Mouse (Mus musculus) midbrain, postnatal 0 days (tissue): Measurements from ENCODE around the gene Rps24. TPM values are rescaled to one million over a fixed set of nuclear protein-coding genes. Genes with fewer than 3 reads are reported as not detected.
"Not testable (repeated sequence)": the region's sequence is repeated elsewhere in the genome, so short reads cannot be mapped to it uniquely, and the experiment has no call there.

Experiments
- ATAC-seq: fragments of 200-750 bp; cut with Nextera tagmentation; 2 replicates; pipeline ENCODE4 v1.8.0; 2017; ENCODE audit warnings: moderate number of reproducible peaks, mild to moderate bottlenecking, moderate TSS enrichment, moderate library complexity; ENCODE audit not compliant: low FRiP score
- DNase-seq: peaks from one replicate; pipeline ENCODE4 v3.0.0-alpha.2; 2015; ENCODE audit warnings: low spot score
- H3K27ac ChIP-seq: fragments of 300-500 bp; sonication (generic); 2 replicates; pipeline ENCODE4 v1.5.1; 2014; ENCODE audit warnings: low read depth, mild to moderate bottlenecking, low read length, mixed read lengths
- H3K27me3 ChIP-seq: fragments of 300-500 bp; sonication (generic); 2 replicates; pipeline ENCODE4 v1.6.1; 2014; ENCODE audit warnings: low read length, control low read depth, mixed read lengths; ENCODE audit not compliant: insufficient read depth
- H3K36me3 ChIP-seq: fragments of 300-500 bp; sonication (generic); 2 replicates; pipeline ENCODE4 v1.6.1; 2014; ENCODE audit warnings: low read length, control low read depth, mixed read lengths; ENCODE audit not compliant: insufficient read depth
- H3K4me1 ChIP-seq: fragments of 300-500 bp; sonication (generic); 2 replicates; pipeline ENCODE4 v1.6.1; 2014; ENCODE audit warnings: mild to moderate bottlenecking, control low read depth, antibody characterized with exemption, low read length, mixed read lengths; ENCODE audit not compliant: insufficient read depth
- H3K4me2 ChIP-seq: fragments of 300-500 bp; sonication (generic); 2 replicates; pipeline ENCODE4 v1.6.1; 2014; ENCODE audit warnings: low read depth, mild to moderate bottlenecking, low read length, mixed read lengths; ENCODE audit not compliant: poor library complexity, severe bottlenecking
- H3K4me3 ChIP-seq: fragments of 300-500 bp; sonication (generic); 2 replicates; pipeline ENCODE4 v1.5.1; 2014; ENCODE audit warnings: low read depth, mild to moderate bottlenecking, low read length, moderate library complexity
- H3K9ac ChIP-seq: fragments of 300-500 bp; sonication (generic); replicated peaks from 2 replicates; pipeline ENCODE4 v1.6.1; 2014; ENCODE audit warnings: mild to moderate bottlenecking, low read length, moderate library complexity, mixed read lengths; ENCODE audit not compliant: poor library complexity, severe bottlenecking
- H3K9me3 ChIP-seq: fragments of 300-500 bp; sonication (generic); 2 replicates; pipeline ENCODE4 v1.6.1; 2016; ENCODE audit warnings: low read length, control low read depth
- CTCF ChIP-seq: IDR thresholded peaks from 2 replicates; pipeline ENCODE4 v1.5.1; 2016; ENCODE audit warnings: antibody characterized with exemption, mild to moderate bottlenecking
- WGBS: fragments of 180-500 bp; shearing (Covaris S2); extraction: QIAGEN DNeasy Blood & Tissue Kit; methylation state at CpG from one replicate; pipeline ENCODE4 v1.1.7; 2014; 5-methylcytosine and 5-hydroxymethylcytosine counted together
- polyA plus RNA-seq: library from polyadenylated mRNA; unstranded; fragments of >200 nt; fragmentation: Nextera tagmentation; extraction: Ambion mirVana; gene quantifications from 2 replicates; pipeline ENCODE4 v1.2.1, GENCODE M21; 2015
- total RNA-seq: library from RNA; depleted of rRNA; stranded (reverse); fragments of >200 nt; gene quantifications from 2 replicates; pipeline ENCODE4 v1.2.3, GENCODE M21; 2014; rRNA removed

The Rps24 gene
- total RNA-seq: 1,066 and 1,223 TPM in 2 replicates
- 799 and 839 TPM in 2 replicates for polyA plus RNA-seq

GRCm38 (mm10) chr14:24486773-24487227, at the start of gene Rps24, which contains the start of gene Polr3a:
Gene Rps24 (plus strand): TSS chr14:24487125.
Gene Polr3a (minus strand): TSS chr14:24487058.
- DNase-seq (peak; percentile 97), ATAC-seq (peak; percentile 72)
- TF ChIP-seq CTCF: peak; percentile 94
- peaks cover 22% of the 10 kb centered on the region for H3K36me3 ChIP-seq
- H3K9me3 ChIP-seq: no peaks in the 10 kb centered on the region
- under 1% methylated on average over 30 of the region's 30 CpGs for WGBS
- peak within 1 kb of the TSS; percentile 73 for H3K4me2 ChIP-seq
- H3K27ac ChIP-seq: peak within 1 kb of the TSS; percentile 27
- peaks cover 4% of the 10 kb centered on the region; the same call in 1 of the 2 replicates for H3K4me1 ChIP-seq
- peak within 1 kb of the TSS; percentile 59 for H3K9ac ChIP-seq
- no peaks in the 10 kb centered on the region for H3K27me3 ChIP-seq
- peak within 1 kb of the TSS; percentile 64 for H3K4me3 ChIP-seq

- H3K4me3 ChIP-seq, H3K4me1 ChIP-seq, ATAC-seq, H3K27me3 ChIP-seq, DNase-seq, H3K4me2 ChIP-seq, H3K27ac ChIP-seq, H3K9me3 ChIP-seq, H3K9ac ChIP-seq: not testable (repeated sequence)
- WGBS: 92% methylated on average over 4 of the region's 4 CpGs
- H3K36me3 ChIP-seq: peaks cover 17% of the 10 kb centered on the region
Measured at GRCm38 (mm10) chr14:24443529-24443928, 43.4 kb upstream of the Rps24 start.

GRCm38 (mm10) chr14:24458191-24458590, 28.7 kb upstream of the Rps24 start:
- ATAC-seq (no peak), DNase-seq (no peak)
- no peaks in the 10 kb centered on the region for H3K4me1 ChIP-seq
- no peak overlapping the region for H3K9ac ChIP-seq
- H3K27ac ChIP-seq: no peak overlapping the region
- H3K9me3 ChIP-seq: no peaks in the 10 kb centered on the region
- WGBS: 88% methylated on average over 3 of the region's 3 CpGs
- peaks cover 72% of the 10 kb centered on the region for H3K36me3 ChIP-seq
- H3K4me2 ChIP-seq: no peak overlapping the region
- no peaks in the 10 kb centered on the region for H3K27me3 ChIP-seq
- no peak overlapping the region for H3K4me3 ChIP-seq
- TF ChIP-seq CTCF: no peak

- ATAC-seq (no peak), DNase-seq (no peak)
Measured at GRCm38 (mm10) chr14:24468806-24469205, 18.1 kb upstream of the Rps24 start.

GRCm38 (mm10) chr14:24486241-24486767, 621 bp upstream of the Rps24 start:
- H3K9ac ChIP-seq: peak overlapping the region; percentile 59
- TF ChIP-seq CTCF: no peak

More at GRCm38 (mm10) chr14:24468806-24469205, 18.1 kb upstream of the Rps24 start:
- H3K4me3 ChIP-seq: no peak overlapping the region
- H3K4me2 ChIP-seq: no peak overlapping the region
- no peak for TF ChIP-seq CTCF
- H3K27ac ChIP-seq: no peak overlapping the region
- peaks cover 79% of the 10 kb centered on the region for H3K36me3 ChIP-seq
- no peaks in the 10 kb centered on the region for H3K9me3 ChIP-seq
- 93% methylated on average over 6 of the region's 6 CpGs for WGBS
- H3K27me3 ChIP-seq: no peaks in the 10 kb centered on the region
- no peak overlapping the region for H3K9ac ChIP-seq
- H3K4me1 ChIP-seq: no peaks in the 10 kb centered on the region

GRCm38 (mm10) chr14:24489772-24490171, 2.8 kb downstream of the Rps24 start:
- 90% methylated on average over 7 of the region's 7 CpGs for WGBS
- not testable (repeated sequence) for ATAC-seq, H3K4me1 ChIP-seq, H3K9ac ChIP-seq, H3K4me2 ChIP-seq, H3K9me3 ChIP-seq, H3K27ac ChIP-seq, H3K4me3 ChIP-seq, DNase-seq, H3K36me3 ChIP-seq, H3K27me3 ChIP-seq

More at GRCm38 (mm10) chr14:24486241-24486767, 621 bp upstream of the Rps24 start:
- H3K4me3 ChIP-seq: peak overlapping the region; percentile 64
- H3K27me3 ChIP-seq: no peaks in the 10 kb centered on the region
- ATAC-seq (no peak), DNase-seq (no peak)
- H3K36me3 ChIP-seq: peaks cover 27% of the 10 kb centered on the region
- H3K27ac ChIP-seq: peak overlapping the region; percentile 27; the same call in 1 of the 2 replicates
- WGBS: 8% methylated on average over 13 of the region's 13 CpGs
- no peaks in the 10 kb centered on the region for H3K9me3 ChIP-seq
- H3K4me1 ChIP-seq: peaks cover 4% of the 10 kb centered on the region; the same call in 1 of the 2 replicates
- peak overlapping the region; percentile 73 for H3K4me2 ChIP-seq
